Mouse (Mus musculus): Measurements from ENCODE around the gene Klf7.

DNA sequence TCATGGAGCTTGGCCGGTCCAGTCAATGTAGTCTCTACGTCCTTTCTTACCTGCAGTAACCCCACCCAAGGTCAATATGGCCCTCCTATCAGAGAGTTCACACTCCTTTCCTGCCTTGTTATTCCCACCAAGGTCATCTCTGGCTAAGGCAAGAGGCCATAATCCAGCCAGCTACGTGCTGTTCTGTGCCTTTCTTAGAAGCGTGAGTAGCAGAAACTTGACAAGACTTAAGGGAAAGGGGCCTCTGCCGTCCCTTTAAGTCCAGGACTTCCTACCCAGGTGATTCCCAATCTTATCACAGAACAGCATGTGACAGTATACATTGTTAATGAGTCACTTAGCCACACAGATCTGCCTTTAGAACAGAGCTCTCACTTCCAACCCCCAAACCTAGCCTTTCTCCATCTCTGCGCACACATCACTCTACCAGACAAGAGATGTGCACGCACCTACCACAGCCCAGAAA lies 16.9 kb downstream of the Klf7 start:
- TF ChIP-seq CTCF (IDR thresholded peaks at IDR 0.05; ENCODE audit: control insufficient read depth, insufficient read depth, low read length) (no peak), POLR2A (IDR thresholded peaks at IDR 0.05; ENCODE audit: borderline replicate concordance, control insufficient read depth, low read depth, low read length) (no peak)

All from bone marrow, adult 2 months (tissue).